Mouse (Mus musculus): ENCODE measurements at regions not wholly inside any gene's neighbourhood (a gene's known extent, or its start where the extent isn't known, plus 50 kb on each side); places are given as distances from the start of the nearest gene placed in this dataset.

DNA sequence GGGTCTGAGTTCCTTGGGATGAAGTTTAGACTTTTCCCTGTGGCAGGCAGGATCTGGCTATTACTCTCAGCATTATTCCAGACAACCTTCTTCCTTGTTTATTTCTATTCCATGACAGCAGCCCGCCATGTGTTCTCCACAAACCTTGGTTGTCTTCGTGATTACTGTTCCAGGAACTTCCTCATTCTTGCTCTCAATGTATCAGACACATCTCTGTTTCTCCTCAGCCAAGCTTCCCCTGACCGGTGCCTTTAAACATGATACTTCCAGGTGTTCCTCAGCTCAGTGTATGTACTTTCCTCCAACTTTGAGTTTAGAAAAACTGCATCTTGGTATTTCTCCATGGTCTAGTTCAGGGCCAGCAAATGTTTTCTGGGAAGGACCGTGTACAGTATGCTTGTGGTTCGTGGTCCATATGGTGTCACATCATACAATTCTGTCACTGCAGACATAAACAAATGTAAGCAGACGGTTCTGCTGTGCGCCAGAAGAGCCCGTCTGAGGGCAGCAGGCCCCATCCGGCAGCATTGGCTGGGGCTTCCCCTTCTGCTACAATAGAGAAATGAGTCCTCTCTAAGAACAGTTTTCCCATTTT is 64.2 kb downstream of the Peg10 start:
- no peaks in the 10 kb centered on the region for H3K4me1 ChIP-seq (ENCODE audit: control insufficient read depth, low read depth, low read length)
- H3K36me3 ChIP-seq (ENCODE audit: control insufficient read depth, insufficient read depth) = no peaks in the 10 kb centered on the region
- ATAC-seq (ENCODE audit: low read depth) = no peak
- WGBS (ENCODE audit: insufficient replicate concordance) = 25% methylated on average over 9 of the region's 9 CpGs
- H3K27ac ChIP-seq (ENCODE audit: low read length) = no peak overlapping the region
- no peak overlapping the region for H3K4me3 ChIP-seq (ENCODE audit: low read depth, low read length)
- H3K4me2 ChIP-seq (ENCODE audit: low read depth, low read length) = no peak overlapping the region
- no peak overlapping the region for H3K9ac ChIP-seq (ENCODE audit: low read depth, low read length)
- H3K9me3 ChIP-seq (replicated peaks; ENCODE audit: control insufficient read depth, low read length) = no peaks in the 10 kb centered on the region
- no peaks in the 10 kb centered on the region for H3K27me3 ChIP-seq (ENCODE audit: control insufficient read depth, insufficient read depth, low read depth, low read length)

DNA sequence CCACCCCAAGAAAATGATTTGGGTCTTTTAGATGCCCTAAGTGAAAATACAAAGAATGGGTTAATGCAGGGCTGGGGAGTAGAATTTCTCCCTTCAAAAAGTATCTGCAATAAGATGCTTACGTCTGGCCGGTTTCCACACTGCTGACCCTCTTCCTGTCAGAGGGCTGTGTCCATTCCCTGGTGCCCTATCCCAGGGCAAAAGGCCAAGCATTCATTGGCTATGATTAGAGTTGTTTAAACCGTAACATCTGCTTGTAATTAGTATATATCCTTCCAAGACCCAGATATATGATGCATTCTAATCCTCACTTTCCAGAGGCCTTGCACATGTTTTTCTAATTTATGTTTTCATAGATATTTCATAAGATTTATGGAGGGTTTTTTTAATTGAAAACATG is 66.1 kb downstream of the Peg10 start:
- Histone ChIP-seq H3K9ac (ENCODE audit: low read depth, low read length) (no peak overlapping the region), H3K4me2 (ENCODE audit: low read depth, low read length) (no peak overlapping the region), H3K9me3 (replicated peaks; ENCODE audit: control insufficient read depth, low read length) (no peaks in the 10 kb centered on the region), H3K4me3 (ENCODE audit: low read depth, low read length) (no peak overlapping the region), H3K36me3 (ENCODE audit: control insufficient read depth, insufficient read depth) (no peaks in the 10 kb centered on the region), H3K4me1 (ENCODE audit: control insufficient read depth, low read depth, low read length) (no peaks in the 10 kb centered on the region), H3K27ac (ENCODE audit: low read length) (no peak overlapping the region), H3K27me3 (ENCODE audit: control insufficient read depth, insufficient read depth, low read depth, low read length) (no peaks in the 10 kb centered on the region)
- WGBS (ENCODE audit: insufficient replicate concordance) = 60% methylated on average over 3 of the region's 3 CpGs
- no peak for ATAC-seq (ENCODE audit: low read depth)

DNA sequence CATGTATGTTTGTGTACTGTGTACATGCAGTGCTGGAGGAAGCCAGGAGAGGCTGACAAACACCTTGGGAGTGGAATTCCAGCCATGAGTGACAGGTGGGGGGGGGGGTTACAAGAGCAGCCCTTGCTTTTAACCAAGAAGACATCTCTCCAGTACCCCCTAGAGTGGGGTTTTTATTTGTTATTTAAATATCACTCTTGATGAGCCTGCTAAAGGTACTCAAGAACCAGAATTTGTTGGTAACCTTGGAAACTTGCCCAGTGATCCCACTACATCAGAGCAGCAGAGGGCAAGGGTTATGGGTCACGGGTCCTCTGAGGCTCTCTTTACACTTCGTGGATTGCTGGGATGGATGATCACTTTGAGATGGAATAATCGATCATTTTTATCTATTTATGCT is 69.8 kb downstream of the Peg10 start:
- Histone ChIP-seq H3K4me1 (ENCODE audit: control insufficient read depth, low read depth, low read length) (no peaks in the 10 kb centered on the region), H3K9ac (ENCODE audit: low read depth, low read length) (no peak overlapping the region), H3K9me3 (replicated peaks; ENCODE audit: control insufficient read depth, low read length) (no peaks in the 10 kb centered on the region), H3K36me3 (ENCODE audit: control insufficient read depth, insufficient read depth) (no peaks in the 10 kb centered on the region), H3K4me2 (ENCODE audit: low read depth, low read length) (no peak overlapping the region), H3K27ac (ENCODE audit: low read length) (no peak overlapping the region), H3K27me3 (ENCODE audit: control insufficient read depth, insufficient read depth, low read depth, low read length) (no peaks in the 10 kb centered on the region), H3K4me3 (ENCODE audit: low read depth, low read length) (no peak overlapping the region)
- WGBS (ENCODE audit: insufficient replicate concordance) = 42% methylated on average over 3 of the region's 3 CpGs
- ATAC-seq (ENCODE audit: low read depth) = no peak

DNA sequence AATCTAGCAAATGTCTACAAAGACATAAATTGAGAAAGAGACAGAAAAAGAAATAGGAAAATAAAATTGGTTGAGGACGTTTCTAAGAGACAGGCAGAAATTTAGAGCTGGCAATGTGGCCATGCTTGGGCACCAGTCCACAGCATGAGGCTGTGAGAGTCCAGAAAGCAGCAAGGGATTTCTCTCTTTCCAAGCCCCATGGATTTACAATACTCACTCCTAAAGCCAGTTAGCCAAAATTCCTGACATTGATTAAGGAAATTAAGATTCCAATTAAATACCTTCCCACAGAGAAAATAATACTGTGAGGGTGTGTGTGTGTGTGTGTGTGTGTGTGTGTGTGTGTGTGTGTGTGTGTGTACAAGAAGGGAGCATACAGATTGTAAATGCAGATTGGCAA is 61.5 kb upstream of the Ppp1r9a start:
- H3K9me3 ChIP-seq (replicated peaks; ENCODE audit: control insufficient read depth, low read length) = no peaks in the 10 kb centered on the region
- H3K9ac ChIP-seq (ENCODE audit: low read depth, low read length) = no peak overlapping the region
- ATAC-seq (ENCODE audit: low read depth) = no peak
- H3K27me3 ChIP-seq (ENCODE audit: control insufficient read depth, insufficient read depth, low read depth, low read length) = no peaks in the 10 kb centered on the region
- H3K4me3 ChIP-seq (ENCODE audit: low read depth, low read length) = no peak overlapping the region
- H3K4me1 ChIP-seq (ENCODE audit: control insufficient read depth, low read depth, low read length) = no peaks in the 10 kb centered on the region
- no peak overlapping the region for H3K4me2 ChIP-seq (ENCODE audit: low read depth, low read length)
- H3K27ac ChIP-seq (ENCODE audit: low read length) = no peak overlapping the region
- no peaks in the 10 kb centered on the region for H3K36me3 ChIP-seq (ENCODE audit: control insufficient read depth, insufficient read depth)
- WGBS (ENCODE audit: insufficient replicate concordance) = 40% methylated on average over 1 of the region's 1 CpGs

DNA sequence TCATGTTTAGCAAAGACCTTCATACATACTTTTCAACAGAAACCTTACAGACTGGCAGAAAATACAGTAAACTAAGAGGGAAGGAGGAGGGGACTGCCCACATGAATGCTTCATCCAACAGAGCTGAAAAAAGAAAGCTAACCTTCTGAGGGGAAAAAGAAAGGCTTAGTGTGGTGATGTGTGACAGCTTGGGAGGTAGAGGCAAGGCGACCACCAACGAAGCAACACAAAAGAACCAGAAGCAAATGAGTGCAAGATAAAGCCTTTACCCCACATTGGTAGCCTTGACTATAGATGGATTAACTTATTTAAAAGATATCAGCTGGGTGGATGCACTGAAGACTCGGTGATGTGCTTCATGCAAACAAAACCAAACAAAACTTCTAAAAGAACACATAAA is 53.0 kb upstream of the Ppp1r9a start:
- no peaks in the 10 kb centered on the region for H3K9me3 ChIP-seq (replicated peaks; ENCODE audit: control insufficient read depth, low read length)
- ATAC-seq (ENCODE audit: low read depth) = no peak
- H3K4me2 ChIP-seq (ENCODE audit: low read depth, low read length) = peak overlapping the region; percentile 24; the same call in 1 of the 2 replicates
- no peaks in the 10 kb centered on the region for H3K27me3 ChIP-seq (ENCODE audit: control insufficient read depth, insufficient read depth, low read depth, low read length)
- H3K4me3 ChIP-seq (ENCODE audit: low read depth, low read length) = no peak overlapping the region
- no peak overlapping the region for H3K9ac ChIP-seq (ENCODE audit: low read depth, low read length)
- no peaks in the 10 kb centered on the region for H3K36me3 ChIP-seq (ENCODE audit: control insufficient read depth, insufficient read depth)
- peak overlapping the region; percentile 33; the same call in 1 of the 2 replicates for H3K27ac ChIP-seq (ENCODE audit: low read length)
- 52% methylated on average over 3 of the region's 3 CpGs for WGBS (ENCODE audit: insufficient replicate concordance)
- H3K4me1 ChIP-seq (ENCODE audit: control insufficient read depth, low read depth, low read length) = no peaks in the 10 kb centered on the region

DNA sequence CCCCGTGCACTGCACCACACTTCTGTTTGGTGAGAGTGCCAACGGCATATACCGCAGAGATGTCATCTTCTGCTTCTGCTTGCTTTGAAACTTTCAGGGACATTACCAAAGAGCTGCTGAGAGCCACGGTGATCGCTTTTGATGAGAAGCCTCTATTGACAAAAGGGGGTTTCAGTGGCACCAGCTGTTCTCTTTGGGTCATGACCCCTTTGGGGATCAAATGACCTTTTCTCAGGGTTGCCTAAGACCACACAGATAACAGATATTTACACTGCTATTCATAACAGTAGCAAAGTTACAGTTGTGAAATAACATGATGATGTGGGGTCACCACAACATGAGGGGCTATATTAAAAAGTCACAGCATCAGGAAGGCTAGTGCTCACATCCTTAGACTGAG is 51.7 kb upstream of the Ppp1r9a start:
- no peaks in the 10 kb centered on the region for H3K9me3 ChIP-seq (replicated peaks; ENCODE audit: control insufficient read depth, low read length)
- 70% methylated on average over 5 of the region's 5 CpGs for WGBS (ENCODE audit: insufficient replicate concordance)
- ATAC-seq (ENCODE audit: low read depth) = peak; percentile 80
- no peaks in the 10 kb centered on the region for H3K27me3 ChIP-seq (ENCODE audit: control insufficient read depth, insufficient read depth, low read depth, low read length)
- H3K36me3 ChIP-seq (ENCODE audit: control insufficient read depth, insufficient read depth) = no peaks in the 10 kb centered on the region
- no peak overlapping the region for H3K4me3 ChIP-seq (ENCODE audit: low read depth, low read length)
- no peaks in the 10 kb centered on the region for H3K4me1 ChIP-seq (ENCODE audit: control insufficient read depth, low read depth, low read length)
- H3K4me2 ChIP-seq (ENCODE audit: low read depth, low read length) = peak overlapping the region; percentile 24; the same call in 1 of the 2 replicates
- 0 out of 2 replicates have a peak overlapping the region, but pooled peaks have one; percentile 19 for H3K27ac ChIP-seq (ENCODE audit: low read length)
- H3K9ac ChIP-seq (ENCODE audit: low read depth, low read length) = no peak overlapping the region
